Mouse (Mus musculus) intestine, embryonic 14.5 days (tissue): Measurements from ENCODE around the gene Mid1. TPM values are rescaled to one million over a fixed set of nuclear protein-coding genes. Genes with fewer than 3 reads are reported as not detected.
"Not testable (repeated sequence)": the region's sequence is repeated elsewhere in the genome, so short reads cannot be mapped to it uniquely, and the experiment has no call there.

Experiments used
- ATAC-seq: fragments of 200-750 bp; cut with Nextera tagmentation; replicated peaks from 2 replicates; pipeline ENCODE4 v1.8.0; 2017; ENCODE audit warnings: low read depth, moderate number of reproducible peaks, moderate TSS enrichment, moderate library complexity; ENCODE audit not compliant: low FRiP score, low TSS enrichment
- DNase-seq: peaks from one replicate; pipeline ENCODE4 v3.0.0-alpha.2; 2018; ENCODE audit warnings: low spot score
- H3K27ac ChIP-seq: fragments of 300-500 bp; sonication (generic); 2 replicates; pipeline ENCODE4 v1.5.1; 2014; ENCODE audit warnings: low read depth, mild to moderate bottlenecking, control low read depth
- H3K27me3 ChIP-seq: fragments of 300-500 bp; sonication (generic); replicated peaks from 2 replicates; pipeline ENCODE4 v1.6.1; 2014; ENCODE audit warnings: low read length, control low read depth; ENCODE audit not compliant: control insufficient read depth, insufficient read depth
- H3K36me3 ChIP-seq: fragments of 300-500 bp; sonication (generic); 2 replicates; pipeline ENCODE4 v1.6.1; 2014; ENCODE audit warnings: low read length, control low read depth; ENCODE audit not compliant: control insufficient read depth, insufficient read depth
- H3K4me1 ChIP-seq: fragments of 300-500 bp; sonication (generic); replicated peaks from 2 replicates; pipeline ENCODE4 v1.6.1; 2014; ENCODE audit warnings: low read length, control low read depth, mixed read lengths; ENCODE audit not compliant: control insufficient read depth, insufficient read depth
- H3K4me2 ChIP-seq: fragments of 300-500 bp; sonication (generic); 2 replicates; pipeline ENCODE4 v1.6.1; 2014; ENCODE audit warnings: low read length
- H3K4me3 ChIP-seq: fragments of 300-500 bp; sonication (generic); 2 replicates; pipeline ENCODE4 v1.5.1; 2014; ENCODE audit warnings: low read depth, low read length, control low read depth, mixed read lengths
- H3K9ac ChIP-seq: fragments of 300-500 bp; sonication (generic); 2 replicates; pipeline ENCODE4 v1.6.1; 2014; ENCODE audit warnings: mild to moderate bottlenecking, low read length
- H3K9me3 ChIP-seq: fragments of 300-500 bp; sonication (generic); 2 replicates; pipeline ENCODE4 v1.6.1; 2016; ENCODE audit warnings: low read length, control low read depth; ENCODE audit not compliant: control insufficient read depth
- WGBS: fragments of 180-500 bp; shearing (Covaris S2); extraction: QIAGEN DNeasy Blood & Tissue Kit; methylation state at CpG from one replicate; pipeline ENCODE4 v1.1.7; 2014; 5-methylcytosine and 5-hydroxymethylcytosine counted together
- polyA plus RNA-seq: library from polyadenylated mRNA; unstranded; fragments of >200 nt; fragmentation: Nextera tagmentation; extraction: Ambion mirVana; gene quantifications from 2 replicates; pipeline ENCODE4 v1.2.1, GENCODE M21; 2014

Gene Mid1
- polyA plus RNA-seq, 1 experiment from 2014 or later: 10.3 TPM

DNA sequence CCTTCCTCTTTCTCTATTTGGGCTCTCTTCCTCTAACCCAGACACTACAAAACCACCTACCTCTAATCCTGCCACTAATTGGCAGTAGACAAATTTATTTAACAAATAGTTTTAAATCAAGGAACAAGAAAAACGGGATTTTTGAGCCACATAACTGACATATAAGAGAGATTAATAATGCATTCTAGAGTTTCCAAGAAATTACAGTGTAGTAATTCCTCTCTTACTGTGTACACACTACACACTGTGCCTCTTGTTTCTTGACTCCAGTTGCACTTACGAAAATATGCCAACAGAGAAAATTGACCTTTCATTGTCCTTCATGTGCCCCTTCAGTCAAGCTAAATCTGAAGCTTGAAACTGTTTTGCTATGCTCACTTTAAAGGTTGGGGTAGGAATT is 245.9 kb downstream of the Mid1 start:
- 83% methylated on average over 2 of the region's 2 CpGs for WGBS
- no peak overlapping the region for H3K27ac ChIP-seq
- H3K4me1 ChIP-seq: no peaks in the 10 kb centered on the region
- no peaks in the 10 kb centered on the region for H3K9me3 ChIP-seq
- H3K9ac ChIP-seq: no peak overlapping the region
- ATAC-seq (no peak), DNase-seq (no peak)
- 0 out of 2 replicates have a peak, but pooled peaks cover 3% of the 10 kb centered on the region for H3K27me3 ChIP-seq
- H3K36me3 ChIP-seq: peaks cover 3% of the 10 kb centered on the region; the same call in 1 of the 2 replicates
- no peak overlapping the region for H3K4me2 ChIP-seq
- no peak overlapping the region for H3K4me3 ChIP-seq

DNA sequence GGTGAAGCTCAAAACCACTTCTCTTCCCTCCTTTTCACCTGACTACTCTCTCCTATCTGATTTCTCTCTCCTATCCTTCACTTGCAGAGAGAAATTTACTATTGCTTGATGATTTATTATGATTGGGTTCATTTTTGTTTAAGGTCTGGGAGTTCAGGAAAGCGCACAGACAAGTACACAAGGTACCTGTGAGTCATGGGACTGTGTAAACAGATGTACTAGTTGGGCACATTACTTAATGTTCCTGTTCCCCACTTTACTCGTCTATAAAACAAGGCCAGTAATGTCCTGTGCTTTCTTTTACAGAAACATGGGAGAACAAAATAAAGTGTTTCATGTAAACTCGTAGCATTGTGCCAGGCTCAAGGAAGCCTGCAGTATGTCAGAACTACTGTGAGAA is 248.2 kb downstream of the Mid1 start:
- ATAC-seq (no peak), DNase-seq (no peak)
- Histone ChIP-seq H3K4me2 (no peak overlapping the region), H3K9ac (no peak overlapping the region), H3K4me1 (no peaks in the 10 kb centered on the region), H3K4me3 (no peak overlapping the region), H3K9me3 (no peaks in the 10 kb centered on the region), H3K27ac (no peak overlapping the region), H3K27me3 (0 out of 2 replicates have a peak, but pooled peaks cover 3% of the 10 kb centered on the region), H3K36me3 (no peaks in the 10 kb centered on the region)
- WGBS: 34% methylated on average over 3 of the region's 3 CpGs

DNA sequence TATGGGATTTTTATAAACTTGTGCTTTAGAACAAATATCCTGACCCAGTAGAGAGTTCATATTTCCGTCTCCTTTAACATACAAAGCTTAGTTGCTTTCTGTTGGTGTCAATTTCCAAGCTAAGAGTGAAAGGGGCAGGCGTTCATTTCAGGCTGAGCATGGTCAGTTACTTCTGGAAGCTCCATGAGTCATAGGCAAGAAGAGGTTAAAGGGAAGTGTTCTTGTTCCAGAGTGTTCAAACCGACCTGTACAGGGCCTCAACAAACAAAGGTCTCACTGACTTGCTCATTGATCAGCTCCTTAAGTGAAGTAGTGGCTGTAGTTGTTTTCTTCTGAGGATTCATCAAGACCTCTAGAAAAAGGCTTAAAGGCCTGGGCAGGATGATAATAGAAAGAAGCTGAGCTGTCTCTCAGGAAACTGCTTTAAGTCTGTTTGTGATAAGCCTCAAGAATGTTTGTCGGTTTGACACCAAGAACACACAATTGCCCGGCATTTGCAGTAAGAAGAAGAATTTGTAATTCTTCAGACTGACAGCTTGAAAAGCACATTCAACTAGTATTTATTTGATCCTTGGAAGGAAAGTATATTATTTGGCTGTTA is 252.2 kb downstream of the Mid1 start:
- H3K27me3 ChIP-seq: 0 out of 2 replicates have a peak, but pooled peaks cover 3% of the 10 kb centered on the region
- no peak overlapping the region for H3K4me3 ChIP-seq
- 48% methylated on average over 5 of the region's 5 CpGs for WGBS

DNA sequence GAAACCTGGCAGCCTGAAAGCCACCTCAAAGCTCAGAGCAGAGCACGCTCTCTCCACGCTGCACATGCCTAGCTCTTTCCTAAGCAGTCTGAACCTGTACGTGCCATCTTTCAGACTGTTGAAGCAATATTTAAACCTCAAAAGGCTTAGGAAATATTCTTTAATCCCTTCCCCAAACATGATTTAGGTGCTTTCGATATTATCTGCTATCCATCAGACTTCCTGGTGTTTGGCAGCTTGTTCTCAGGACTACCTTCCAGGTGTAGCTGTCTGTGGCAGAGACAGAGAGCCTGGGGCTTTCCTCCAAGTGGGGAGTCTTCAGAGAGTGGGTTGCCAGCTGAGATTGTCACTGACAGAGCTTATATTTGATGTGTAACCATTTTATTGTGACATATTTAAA is 255.5 kb downstream of the Mid1 start:
- H3K27me3 ChIP-seq: 0 out of 2 replicates have a peak, but pooled peaks cover 3% of the 10 kb centered on the region
- ATAC-seq: no peak
- no peak overlapping the region for H3K4me2 ChIP-seq
- H3K9ac ChIP-seq: no peak overlapping the region
- H3K4me1 ChIP-seq: no peaks in the 10 kb centered on the region
- no peaks in the 10 kb centered on the region for H3K9me3 ChIP-seq
- 78% methylated on average over 4 of the region's 4 CpGs for WGBS
- no peaks in the 10 kb centered on the region for H3K36me3 ChIP-seq
- H3K4me3 ChIP-seq: no peak overlapping the region
- no peak overlapping the region for H3K27ac ChIP-seq
- no peak for DNase-seq

More for the DNA sequence above, 252.2 kb downstream of the Mid1 start:
- H3K4me1 ChIP-seq: no peaks in the 10 kb centered on the region
- no peaks in the 10 kb centered on the region for H3K36me3 ChIP-seq
- no peak overlapping the region for H3K9ac ChIP-seq
- DNase-seq (no peak), ATAC-seq (no peak)
- no peak overlapping the region for H3K4me2 ChIP-seq
- no peaks in the 10 kb centered on the region for H3K9me3 ChIP-seq
- no peak overlapping the region for H3K27ac ChIP-seq

DNA sequence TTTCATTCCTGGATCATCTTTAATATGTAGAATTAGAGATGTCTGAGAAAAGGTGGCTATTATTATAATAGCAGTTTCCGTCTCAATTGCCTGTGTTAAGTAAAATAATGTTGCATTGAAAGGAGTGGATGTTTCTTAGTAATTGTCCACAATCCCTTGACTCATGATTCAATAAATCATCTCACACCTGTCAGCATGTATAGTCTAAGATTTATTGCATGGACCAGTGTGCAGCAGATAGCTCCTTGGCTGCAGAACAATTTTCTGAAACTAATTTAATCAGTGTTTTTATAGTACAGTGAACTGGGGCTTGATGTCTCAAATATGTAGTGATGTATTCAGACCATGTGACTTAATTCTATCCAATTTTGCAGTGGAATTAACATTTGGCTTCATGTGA is 265.6 kb downstream of the Mid1 start:
- DNase-seq: no peak
- Histone ChIP-seq H3K9me3 (no peaks in the 10 kb centered on the region), H3K4me2 (no peak overlapping the region), H3K27me3 (no peaks in the 10 kb centered on the region), H3K9ac (no peak overlapping the region), H3K4me3 (no peak overlapping the region), H3K27ac (no peak overlapping the region), H3K4me1 (no peaks in the 10 kb centered on the region), H3K36me3 (no peaks in the 10 kb centered on the region)
- 73% methylated on average over 1 of the region's 1 CpGs for WGBS
- ATAC-seq: no peak

DNA sequence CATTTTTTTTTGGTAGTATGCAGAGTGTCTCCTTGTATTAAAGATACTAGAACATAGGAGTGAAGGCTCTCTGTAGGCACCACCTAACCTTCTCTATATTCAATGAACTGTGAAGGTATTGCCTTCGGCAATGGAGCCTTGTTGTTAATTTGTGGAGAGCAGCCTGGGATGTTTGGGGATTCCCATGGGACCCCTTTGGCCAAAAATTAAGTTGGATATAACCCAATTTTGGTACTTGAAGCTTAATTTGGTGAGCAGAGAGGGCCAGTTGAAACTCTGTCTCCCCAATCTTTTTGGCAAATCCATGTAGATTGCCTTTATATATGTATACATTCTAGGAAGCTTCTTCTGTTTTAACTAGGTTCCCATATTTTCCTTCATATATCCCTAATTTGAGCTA is 284.3 kb downstream of the Mid1 start:
- H3K9me3 ChIP-seq: no peaks in the 10 kb centered on the region
- H3K4me1 ChIP-seq: no peaks in the 10 kb centered on the region
- ATAC-seq (no peak), DNase-seq (no peak)
- no peaks in the 10 kb centered on the region for H3K27me3 ChIP-seq
- 0 out of 2 replicates have a peak, but pooled peaks cover 4% of the 10 kb centered on the region for H3K36me3 ChIP-seq
- no peak overlapping the region for H3K4me2 ChIP-seq
- WGBS: 96% methylated on average over 1 of the region's 1 CpGs
- no peak overlapping the region for H3K4me3 ChIP-seq
- H3K9ac ChIP-seq: no peak overlapping the region
- H3K27ac ChIP-seq: no peak overlapping the region

DNA sequence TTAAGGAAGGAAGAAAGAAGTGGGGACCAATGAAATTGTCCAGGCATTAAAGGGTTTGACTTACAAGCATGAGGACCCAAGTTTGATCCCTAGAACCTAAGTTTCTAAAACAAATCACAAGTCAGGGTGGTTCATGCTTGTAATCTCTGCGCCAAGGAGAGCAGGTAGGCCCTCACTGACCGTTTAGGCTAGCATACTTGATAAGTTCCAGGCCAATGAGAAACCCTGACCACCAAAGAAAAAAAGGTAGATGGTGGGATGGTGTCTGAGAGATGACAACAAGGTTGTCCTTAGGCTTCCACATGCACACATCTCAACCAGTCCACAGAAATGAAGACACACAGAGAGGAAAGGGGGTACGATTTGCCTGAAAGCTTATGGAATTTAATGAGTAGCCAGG is 284.8 kb downstream of the Mid1 start:
- H3K4me2 ChIP-seq, H3K4me1 ChIP-seq, H3K36me3 ChIP-seq, DNase-seq, H3K4me3 ChIP-seq, H3K27me3 ChIP-seq, H3K9me3 ChIP-seq, H3K9ac ChIP-seq, ATAC-seq, H3K27ac ChIP-seq: not testable (repeated sequence)
- 83% methylated on average over 3 of the region's 3 CpGs for WGBS

DNA sequence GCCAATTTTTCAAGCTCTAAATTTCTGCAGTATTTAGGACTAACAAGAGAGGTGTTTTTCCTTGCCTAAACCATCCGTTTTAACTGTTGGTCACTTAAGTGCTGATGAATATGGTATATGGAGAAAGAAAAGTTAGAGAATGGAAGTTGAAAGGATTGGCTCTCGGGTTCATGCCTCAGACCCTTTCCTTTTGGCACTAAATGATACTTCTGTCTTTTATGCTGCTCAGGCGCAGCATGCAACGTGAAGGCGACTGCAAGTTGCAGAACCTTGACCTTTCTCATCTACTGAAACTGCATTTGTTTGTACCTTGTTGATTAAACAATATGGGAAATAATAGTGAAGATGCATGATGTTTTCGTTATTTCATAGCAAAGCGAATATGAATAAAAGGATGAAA is 285.5 kb downstream of the Mid1 start:
- not testable (repeated sequence) for H3K4me3 ChIP-seq, DNase-seq, H3K9ac ChIP-seq, H3K27me3 ChIP-seq, H3K9me3 ChIP-seq, H3K4me1 ChIP-seq, H3K36me3 ChIP-seq, H3K27ac ChIP-seq, ATAC-seq, H3K4me2 ChIP-seq
- WGBS: 87% methylated on average over 7 of the region's 7 CpGs

DNA sequence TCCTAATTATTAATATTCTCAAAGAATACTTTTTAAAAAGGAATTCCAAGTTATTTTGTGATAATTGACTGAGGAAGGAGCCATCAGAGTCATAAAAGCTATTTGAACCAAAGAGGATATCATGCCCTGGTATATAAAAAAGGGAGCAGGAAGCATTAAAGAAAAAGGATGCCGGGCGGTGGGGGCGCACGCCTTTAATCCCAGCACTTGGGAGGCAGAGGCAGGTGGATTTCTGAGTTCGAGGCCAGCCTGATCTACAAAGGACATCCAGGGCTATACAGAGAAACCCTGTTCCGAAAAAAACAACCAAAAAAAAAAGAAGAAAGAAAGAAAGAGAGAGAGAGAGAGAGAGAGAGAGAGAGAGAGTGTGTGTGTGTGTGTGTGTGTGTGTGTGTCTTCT is 286.6 kb downstream of the Mid1 start:
- not testable (repeated sequence) for H3K36me3 ChIP-seq, DNase-seq, H3K27ac ChIP-seq, H3K4me2 ChIP-seq, H3K4me3 ChIP-seq, H3K4me1 ChIP-seq, H3K27me3 ChIP-seq, ATAC-seq, H3K9ac ChIP-seq, H3K9me3 ChIP-seq
- 90% methylated on average over 6 of the region's 6 CpGs for WGBS
